Mouse (Mus musculus) embryonic facial prominence, embryonic 10.5 days (tissue): ENCODE measurements at regions not wholly inside any gene's neighbourhood (a gene's known extent, or its start where the extent isn't known, plus 50 kb on each side); places are given as distances from the start of the nearest gene placed in this dataset.

ENCODE experiments used
- DNase-seq: peaks from one replicate; pipeline ENCODE4 v3.0.0-alpha.2; 2017; ENCODE audit warnings: low spot score
- H3K27ac ChIP-seq: fragments of 300-500 bp; sonication (generic); replicated peaks from 2 replicates; pipeline ENCODE4 v1.5.1; 2016; ENCODE audit warnings: mild to moderate bottlenecking
- H3K27me3 ChIP-seq: fragments of 300-500 bp; sonication (generic); replicated peaks from 2 replicates; pipeline ENCODE4 v1.6.1; 2016; ENCODE audit warnings: low read depth, mild to moderate bottlenecking; ENCODE audit not compliant: poor library complexity, severe bottlenecking
- H3K36me3 ChIP-seq: fragments of 300-500 bp; sonication (generic); replicated peaks from 2 replicates; pipeline ENCODE4 v1.6.1; 2016; ENCODE audit warnings: mild to moderate bottlenecking, moderate library complexity
- H3K4me1 ChIP-seq: fragments of 300-500 bp; sonication (generic); 2 replicates; pipeline ENCODE4 v1.6.1; 2016
- H3K4me3 ChIP-seq: fragments of 300-500 bp; sonication (generic); 2 replicates; pipeline ENCODE4 v1.5.1; 2016; ENCODE audit warnings: mild to moderate bottlenecking, moderate library complexity
- H3K9me3 ChIP-seq: fragments of 300-500 bp; sonication (generic); 2 replicates; pipeline ENCODE4 v1.6.1; 2016; ENCODE audit warnings: mild to moderate bottlenecking
- WGBS: fragments of 180-500 bp; shearing (Covaris S2); methylation state at CpG from one replicate; pipeline ENCODE4 v1.1.7; 2016; 5-methylcytosine and 5-hydroxymethylcytosine counted together

GRCm38 (mm10) chr19:26509240-26509639, 95.6 kb upstream of the Smarca2 start:
- Histone ChIP-seq H3K4me3 (no peak overlapping the region), H3K27me3 (no peaks in the 10 kb centered on the region), H3K36me3 (no peaks in the 10 kb centered on the region), H3K9me3 (peaks cover 6% of the 10 kb centered on the region; the same call in 1 of the 2 replicates), H3K4me1 (peaks cover 14% of the 10 kb centered on the region; the same call in 1 of the 2 replicates), H3K27ac (no peak overlapping the region)
- 80% methylated on average over 2 of the region's 2 CpGs for WGBS
- DNase-seq, result no peak

GRCm38 (mm10) chr19:26510185-26510584, 94.7 kb upstream of the Smarca2 start:
- 0 out of 2 replicates have a peak overlapping the region, but pooled peaks have one; percentile 3 for H3K27ac ChIP-seq
- no peak overlapping the region for H3K4me3 ChIP-seq
- 75% methylated on average over 12 of the region's 12 CpGs for WGBS
- no peaks in the 10 kb centered on the region for H3K36me3 ChIP-seq
- peaks cover 6% of the 10 kb centered on the region; the same call in 1 of the 2 replicates for H3K9me3 ChIP-seq
- H3K4me1 ChIP-seq, result peaks cover 14% of the 10 kb centered on the region; the same call in 1 of the 2 replicates
- peak; percentile 25 for DNase-seq
- H3K27me3 ChIP-seq, result no peaks in the 10 kb centered on the region

GRCm38 (mm10) chr19:26510887-26511286, 94.0 kb upstream of the Smarca2 start:
- Histone ChIP-seq H3K9me3 (no peaks in the 10 kb centered on the region), H3K27ac (no peak overlapping the region), H3K4me1 (peaks cover 14% of the 10 kb centered on the region; the same call in 1 of the 2 replicates), H3K27me3 (no peaks in the 10 kb centered on the region), H3K36me3 (no peaks in the 10 kb centered on the region), H3K4me3 (no peak overlapping the region)
- no peak for DNase-seq
- 90% methylated on average over 3 of the region's 3 CpGs for WGBS

GRCm38 (mm10) chr19:26511756-26512155, 93.1 kb upstream of the Smarca2 start:
- Histone ChIP-seq H3K27ac (no peak overlapping the region), H3K4me1 (peaks cover 14% of the 10 kb centered on the region; the same call in 1 of the 2 replicates), H3K27me3 (no peaks in the 10 kb centered on the region), H3K4me3 (no peak overlapping the region), H3K36me3 (no peaks in the 10 kb centered on the region), H3K9me3 (no peaks in the 10 kb centered on the region)
- WGBS, result 86% methylated on average over 6 of the region's 6 CpGs
- DNase-seq, result no peak

- DNase-seq, result no peak
- H3K4me3 ChIP-seq, result no peak overlapping the region
- no peaks in the 10 kb centered on the region for H3K27me3 ChIP-seq
- no peak overlapping the region for H3K27ac ChIP-seq
- 0 out of 2 replicates have a peak, but pooled peaks cover 6% of the 10 kb centered on the region for H3K4me1 ChIP-seq
- no peaks in the 10 kb centered on the region for H3K9me3 ChIP-seq
- WGBS, result 90% methylated on average over 3 of the region's 3 CpGs
- H3K36me3 ChIP-seq, result no peaks in the 10 kb centered on the region
These were observed 80.3 kb upstream of the Smarca2 start for GRCm38 (mm10) chr19:26524583-26524982.

GRCm38 (mm10) chr19:26531390-26531789, 73.5 kb upstream of the Smarca2 start:
- Histone ChIP-seq H3K36me3 (no peaks in the 10 kb centered on the region), H3K4me3 (no peak overlapping the region), H3K4me1 (no peaks in the 10 kb centered on the region), H3K27ac (no peak overlapping the region), H3K9me3 (no peaks in the 10 kb centered on the region), H3K27me3 (no peaks in the 10 kb centered on the region)
- 80% methylated on average over 4 of the region's 4 CpGs for WGBS
- DNase-seq, result no peak

- DNase-seq, result no peak
- Histone ChIP-seq H3K9me3 (no peaks in the 10 kb centered on the region), H3K36me3 (no peaks in the 10 kb centered on the region), H3K27me3 (no peaks in the 10 kb centered on the region), H3K4me3 (no peak overlapping the region), H3K27ac (no peak overlapping the region), H3K4me1 (no peaks in the 10 kb centered on the region)
- WGBS, result 77% methylated on average over 6 of the region's 6 CpGs
These were observed 72.3 kb upstream of the Smarca2 start for GRCm38 (mm10) chr19:26532509-26532908.

- DNase-seq, result peak; percentile 42
- H3K9me3 ChIP-seq, result 0 out of 2 replicates have a peak, but pooled peaks cover 5% of the 10 kb centered on the region
- H3K36me3 ChIP-seq, result no peaks in the 10 kb centered on the region
- peak overlapping the region; percentile 30 for H3K27ac ChIP-seq
- H3K4me3 ChIP-seq, result no peak overlapping the region
- H3K4me1 ChIP-seq, result peaks cover 27% of the 10 kb centered on the region
- H3K27me3 ChIP-seq, result no peaks in the 10 kb centered on the region
- WGBS, result 53% methylated on average over 3 of the region's 3 CpGs
These were observed 59.2 kb upstream of the Smarca2 start for GRCm38 (mm10) chr19:26545671-26546070.

- Histone ChIP-seq H3K36me3 (no peaks in the 10 kb centered on the region), H3K4me3 (no peak overlapping the region), H3K27me3 (no peaks in the 10 kb centered on the region), H3K9me3 (0 out of 2 replicates have a peak, but pooled peaks cover 2% of the 10 kb centered on the region), H3K4me1 (peaks cover 27% of the 10 kb centered on the region), H3K27ac (no peak overlapping the region)
- WGBS, result 79% methylated on average over 6 of the region's 6 CpGs
- DNase-seq, result no peak
These were observed 57.3 kb upstream of the Smarca2 start for GRCm38 (mm10) chr19:26547522-26547921.

- 79% methylated on average over 14 of the region's 14 CpGs for WGBS
- H3K27me3 ChIP-seq, result no peaks in the 10 kb centered on the region
- no peak overlapping the region for H3K27ac ChIP-seq
- H3K4me1 ChIP-seq, result peaks cover 27% of the 10 kb centered on the region
- H3K4me3 ChIP-seq, result no peak overlapping the region
- no peaks in the 10 kb centered on the region for H3K9me3 ChIP-seq
- no peaks in the 10 kb centered on the region for H3K36me3 ChIP-seq
- DNase-seq, result no peak
These were observed 56.1 kb upstream of the Smarca2 start for GRCm38 (mm10) chr19:26548562-26549270.

GRCm38 (mm10) chr19:26550299-26550698, 54.6 kb upstream of the Smarca2 start:
- Histone ChIP-seq H3K4me3 (no peak overlapping the region), H3K27me3 (no peaks in the 10 kb centered on the region), H3K36me3 (no peaks in the 10 kb centered on the region), H3K27ac (no peak overlapping the region), H3K4me1 (peaks cover 26% of the 10 kb centered on the region), H3K9me3 (no peaks in the 10 kb centered on the region)
- no peak for DNase-seq
- WGBS, result 41% methylated on average over 5 of the region's 5 CpGs
